Mouse (Mus musculus): ENCODE results near the gene Polrmt. TPM values are rescaled to one million over a fixed set of nuclear protein-coding genes. Genes with fewer than 3 reads are reported as not detected.

The Polrmt gene
- total RNA-seq, 4 experiments from 2014 or later = 47.9 to 56.7 (median 51.6) TPM

GRCm38 (mm10) chr10:79691986-79692548 is 54.3 kb downstream of the Polrmt start:
- no peak for DNase-seq (ENCODE audit: low spot score in 2 of 2)

- no peak for DNase-seq (ENCODE audit: low spot score in 2 of 2)
Observed at GRCm38 (mm10) chr10:79689178-79689577, 57.2 kb downstream of the Polrmt start.

GRCm38 (mm10) chr10:79688720-79689119 is 57.7 kb downstream of the Polrmt start, which contains the start of gene Gzmm:
Gene Gzmm, plus strand, starts transcription at chr10:79689020.
- no peak for DNase-seq (ENCODE audit: low spot score in 2 of 2)

GRCm38 (mm10) chr10:79687513-79687912 is 58.9 kb downstream of the Polrmt start:
- no peak for DNase-seq (ENCODE audit: low spot score in 2 of 2)

- DNase-seq (ENCODE audit: low spot score in 2 of 2) = no peak
Observed at GRCm38 (mm10) chr10:79686691-79687090, 59.7 kb downstream of the Polrmt start.

GRCm38 (mm10) chr10:79686219-79686618 is 60.2 kb downstream of the Polrmt start:
- no peak for DNase-seq (ENCODE audit: low spot score in 2 of 2)

Other genes starting within 250 kb of the Polrmt start
- 1 to 10 TPM; 4.8 to 6.3 (median 6.1) TPM for gene Plpp2, start 212.8 kb downstream of the Polrmt start, total RNA-seq (2022)
- gene Mier2, start 191.4 kb downstream of the Polrmt start, total RNA-seq (2022) = 10 to 100 TPM; 43.1 to 48.8 (median 47.9) TPM
- gene Theg, start 159.2 kb downstream of the Polrmt start, total RNA-seq (2022) = 1 to 10 TPM in 1 of 4 experiments, under 1 TPM in 3; 0.33 to 1.3 (median 0.90) TPM
- 10 to 100 TPM; 16.1 to 18.6 (median 17.1) TPM for gene C2cd4c, start 132.6 kb downstream of the Polrmt start, total RNA-seq (2022)
- 10 to 100 TPM; 40.2 to 48.4 (median 43.4) TPM for gene Shc2, start 108.7 kb downstream of the Polrmt start, total RNA-seq (2022)
- gene Odf3l2, start 100.8 kb downstream of the Polrmt start, total RNA-seq (2022) = under 1 TPM; 0.42 to 0.70 (median 0.47) TPM
- under 1 TPM in 1 of 4 experiments, not detected in 3; 0.35 TPM for gene Madcam1, start 82.0 kb downstream of the Polrmt start, total RNA-seq (2022)
- gene Tpgs1, start 77.2 kb downstream of the Polrmt start, total RNA-seq (2022) = 10 to 100 TPM; 65.1 to 74.5 (median 69.8) TPM
- gene Cdc34, start 64.4 kb downstream of the Polrmt start, total RNA-seq (2022) = 10 to 100 TPM; 65.7 to 72.5 (median 70.4) TPM
- 1 to 10 TPM; 2.2 to 3.6 (median 3.2) TPM for gene Gzmm, start 57.6 kb downstream of the Polrmt start, total RNA-seq (2022)
- 100 to 1,000 TPM; 545 to 609 (median 570) TPM for gene Bsg, start 42.1 kb downstream of the Polrmt start, total RNA-seq (2022)
- gene Hcn2, start 29.9 kb downstream of the Polrmt start, total RNA-seq (2022) = 100 to 1,000 TPM; 162 to 182 (median 166) TPM
- 1 to 10 TPM; 4.7 to 5.9 (median 5.8) TPM for gene Fgf22, start 8.5 kb upstream of the Polrmt start, total RNA-seq (2022)
- gene Rnf126, start 20.4 kb upstream of the Polrmt start, total RNA-seq (2022) = 10 to 100 TPM; 76.8 to 92.1 (median 86.8) TPM
- 1 to 10 TPM; 2.5 to 3.6 (median 2.7) TPM for gene Fstl3, start 30.7 kb upstream of the Polrmt start, total RNA-seq (2022)
- gene Prss57, start 44.4 kb upstream of the Polrmt start, total RNA-seq (2022) = under 1 TPM; 0.14 to 0.63 (median 0.39) TPM
- 100 to 1,000 TPM; 265 to 281 (median 267) TPM for gene Palm, start 47.0 kb upstream of the Polrmt start, total RNA-seq (2022)
- under 1 TPM; 0.32 to 0.89 (median 0.54) TPM for gene Misp, start 74.4 kb upstream of the Polrmt start, total RNA-seq (2022)
- 10 to 100 TPM; 59.3 to 67.3 (median 63.6) TPM for gene Ptbp1, start 107.8 kb upstream of the Polrmt start, total RNA-seq (2022)
- 1 to 10 TPM; 2.4 to 3.2 (median 2.7) TPM for gene Prtn3, start 127.9 kb upstream of the Polrmt start, total RNA-seq (2022)
- gene Plppr3, start 128.1 kb upstream of the Polrmt start, total RNA-seq (2022) = 10 to 100 TPM; 49.7 to 56.0 (median 52.7) TPM
- not detected for gene Elane, start 139.7 kb upstream of the Polrmt start, total RNA-seq (2022)
- not detected for gene Cfd, start 144.3 kb upstream of the Polrmt start, total RNA-seq (2022)
- 10 to 100 TPM; 51.9 to 68.0 (median 61.4) TPM for gene Med16, start 162.3 kb upstream of the Polrmt start, total RNA-seq (2022)
- not detected for gene Gm26602, start 164.3 kb upstream of the Polrmt start, total RNA-seq (2022)
- 1 to 10 TPM; 5.8 to 8.3 (median 6.4) TPM for gene Kiss1r, start 170.4 kb upstream of the Polrmt start, total RNA-seq (2022)
- gene R3hdm4, start 174.6 kb upstream of the Polrmt start, total RNA-seq (2022) = 100 to 1,000 TPM; 312 to 357 (median 346) TPM
- 1 to 10 TPM; 5.0 to 7.8 (median 7.5) TPM for gene Arid3a, start 180.5 kb upstream of the Polrmt start, total RNA-seq (2022)
- 10 to 100 TPM; 38.5 to 48.2 (median 44.6) TPM for gene Wdr18, start 213.6 kb upstream of the Polrmt start, total RNA-seq (2022)
- gene Grin3b, start 224.1 kb upstream of the Polrmt start, total RNA-seq (2022) = under 1 TPM; 0.23 to 0.30 (median 0.24) TPM
- gene Tmem259, start 237.7 kb upstream of the Polrmt start, total RNA-seq (2022) = 100 to 1,000 TPM; 105 to 117 (median 113) TPM
- gene Cnn2, start 242.0 kb upstream of the Polrmt start, total RNA-seq (2022) = 1 to 10 TPM; 5.4 to 6.7 (median 6.3) TPM
- 10 to 100 TPM; 11.0 to 12.3 (median 12.0) TPM for gene Abca7, start 249.9 kb upstream of the Polrmt start, total RNA-seq (2022)

Data from left cerebral cortex, adult 8-10 months (tissue).